9 mouse cellular contexts compared by ENCODE assay signal in genomic region chr8:10964511-10965099, GRCm38 (mm10). TPM values are rescaled to one million over a fixed set of nuclear protein-coding genes. Genes with fewer than 3 reads are reported as not detected.
A peak's percentile ranks its signal among the peaks of the same experiment; 100 is the strongest.
DNase-seq lines count a peak whose midpoint lies in the region; ATAC-seq lines count a peak whose summit lies in the region.
"Had no signal": no experiment of that assay in that cellular context is flagged by ENCODE, and none has a peak within 500 bp of the region (broad histone marks: within the 10 kb centered on the region; RNA-seq: fewer than 3 reads in every experiment).

No protein-coding gene starts in this region.

- no peaks in the 10 kb centered on the region for H3K36me3 ChIP-seq in kidney, embryonic 14.5 days (ENCODE audit: control insufficient read depth, insufficient read depth, low read length)
- H3K36me3 ChIP-seq in intestine, embryonic 16.5 days (ENCODE audit: control insufficient read depth, insufficient read depth, low read length): no peaks in the 10 kb centered on the region
- H3K36me3 ChIP-seq: limb, embryonic 13.5 days had no signal

- ATAC-seq in kidney, embryonic 14.5 days (ENCODE audit: low FRiP score, low TSS enrichment): no peak
- ATAC-seq in intestine, embryonic 16.5 days: no peak

- H3K4me1 ChIP-seq in kidney, embryonic 14.5 days (ENCODE audit: control insufficient read depth, insufficient read depth, low read length): peaks cover 60% of the 10 kb centered on the region
- H3K4me1 ChIP-seq in intestine, embryonic 16.5 days (ENCODE audit: control insufficient read depth, insufficient read depth, low read length): peaks cover 56% of the 10 kb centered on the region

- WGBS in kidney, embryonic 14.5 days: 36% methylated on average over 10 of the region's 10 CpGs
- 54% methylated on average over 10 of the region's 10 CpGs for WGBS in intestine, embryonic 16.5 days

- no peak overlapping the region for H3K4me3 ChIP-seq in kidney, embryonic 14.5 days (ENCODE audit: low read length)
- H3K4me3 ChIP-seq in intestine, embryonic 16.5 days (ENCODE audit: low read length): no peak overlapping the region
- H3K4me3 ChIP-seq: limb, embryonic 13.5 days had no signal

- H3K4me2 ChIP-seq in kidney, embryonic 14.5 days (replicated peaks; ENCODE audit: low read depth, low read length): no peak overlapping the region
- 0 out of 2 replicates have a peak overlapping the region, but pooled peaks have one; percentile 4 for H3K4me2 ChIP-seq in intestine, embryonic 16.5 days (ENCODE audit: low read depth, low read length)
- H3K4me2 ChIP-seq: limb, embryonic 13.5 days had no signal

- no peak for DNase-seq in kidney, adult 11 months
- DNase-seq in 3T3-L1 (ENCODE audit: low read depth, low spot score): peak; percentile 71
- peak; percentile 57 for DNase-seq in Muller cell, postnatal 12 days (ENCODE audit: inconsistent ontology term)
- no peak for DNase-seq in adrenal gland, adult (ENCODE audit: inconsistent age in 2 of 2, low spot score in 1 of 2)
- DNase-seq in spleen, postnatal 36 days (ENCODE audit: low spot score in 2 of 2): no peak
- DNase-seq: gastrocnemius, postnatal 10 days had no signal

- no peak overlapping the region for H3K9ac ChIP-seq in kidney, embryonic 14.5 days (ENCODE audit: low read depth, low read length)
- H3K9ac ChIP-seq in intestine, embryonic 16.5 days (ENCODE audit: low read depth, low read length): peak overlapping the region; percentile 5; the same call in 1 of the 2 replicates
- H3K9ac ChIP-seq: limb, embryonic 13.5 days had no signal

- no peaks in the 10 kb centered on the region for H3K27me3 ChIP-seq in kidney, embryonic 14.5 days (ENCODE audit: control insufficient read depth, insufficient read depth, low read length)
- H3K27me3 ChIP-seq in intestine, embryonic 16.5 days (replicated peaks; ENCODE audit: control insufficient read depth, insufficient read depth, low read length): no peaks in the 10 kb centered on the region
- H3K27me3 ChIP-seq: limb, embryonic 13.5 days had no signal

- H3K27ac ChIP-seq in kidney, embryonic 14.5 days (ENCODE audit: low read depth, low read length): peak overlapping the region; percentile 56; the same call in 1 of the 2 replicates
- peak overlapping the region; percentile 62 for H3K27ac ChIP-seq in intestine, embryonic 16.5 days (ENCODE audit: low read length)
- H3K27ac ChIP-seq: limb, embryonic 13.5 days had no signal

- no peaks in the 10 kb centered on the region for H3K9me3 ChIP-seq in kidney, embryonic 14.5 days (ENCODE audit: control insufficient read depth, low read length)
- H3K9me3 ChIP-seq in intestine, embryonic 16.5 days (ENCODE audit: control insufficient read depth, low read length): no peaks in the 10 kb centered on the region
- H3K9me3 ChIP-seq: limb, embryonic 13.5 days had no signal

RNA-seq across cellular contexts. Expression of gene Irs2, which starts 43.7 kb away (rescaled TPM):
- polyA plus RNA-seq in kidney, embryonic 14.5 days (2014; fragmentation: Nextera tagmentation; extraction: Ambion mirVana): 6.6 and 7.3 TPM in 2 replicates
- polyA plus RNA-seq in intestine, embryonic 16.5 days (2015; fragmentation: Nextera tagmentation; extraction: Ambion mirVana): 4.4 and 4.7 TPM in 2 replicates

Comparison
In these comparisons a context has a peak if more than half of its experiments do, and no peak if none do; other contexts are left out.
1. DNase-seq: peak in 3T3-L1 (single experiment) and Muller cell, postnatal 12 days (single experiment); none in kidney, adult 11 months (single experiment), adrenal gland, adult (0 of 2) and spleen, postnatal 36 days (0 of 2).